14 mouse cellular contexts compared by ENCODE assay signal in genomic region chr10:109919515-109919914, GRCm38 (mm10).
DNase-seq lines count a peak whose midpoint lies in the region; ATAC-seq and TF ChIP-seq lines count a peak whose summit lies in the region.
"Had no signal": no experiment of that assay in that cellular context is flagged by ENCODE, and none has a peak within 500 bp of the region (broad histone marks: within the 10 kb centered on the region; RNA-seq: fewer than 3 reads in every experiment).

No protein-coding gene starts in this region.

- no peak overlapping the region for H3K4me2 ChIP-seq in liver, embryonic 11.5 days
- H3K4me2 ChIP-seq: heart, embryonic 15.5 days; stomach, embryonic 15.5 days had no signal

- no peaks in the 10 kb centered on the region for H3K36me3 ChIP-seq in liver, adult 2 months (ENCODE audit: control insufficient read depth, insufficient read depth, low read length)
- H3K36me3 ChIP-seq in liver, embryonic 11.5 days (ENCODE audit: control insufficient read depth, insufficient read depth, low read length) = no peaks in the 10 kb centered on the region
- no peaks in the 10 kb centered on the region for H3K36me3 ChIP-seq in E14TG2a.4 (ENCODE audit: insufficient read depth, low read length)
- H3K36me3 ChIP-seq: G1E; heart, embryonic 15.5 days; stomach, embryonic 15.5 days had no signal

- no peak for TF ChIP-seq POLR2A in liver, adult 2 months (IDR thresholded peaks at IDR 0.05; ENCODE audit: extremely low read depth, insufficient read depth, low read length)
- TF ChIP-seq POLR2A in brain, embryonic 14.5 days (IDR thresholded peaks at IDR 0.05; ENCODE audit: borderline replicate concordance, extremely low read depth, insufficient read depth, insufficient read length, poor library complexity, severe bottlenecking) = no peak

- TF ChIP-seq CTCF in gastrocnemius, adult 2 months (IDR thresholded peaks at IDR 0.05) = peak; percentile 23; the same call in 1 of the 2 replicates
- peak; percentile 11; the same call in 1 of the 2 replicates for TF ChIP-seq CTCF in liver, adult 2 months (IDR thresholded peaks at IDR 0.05; ENCODE audit: low read depth, low read length)
- peak; percentile 28 for TF ChIP-seq CTCF in E14TG2a.4 (conservative IDR thresholded peaks at IDR 0.05; ENCODE audit: low read length)
- peak; percentile 35; the same call in 1 of the 2 replicates for TF ChIP-seq CTCF in brain, embryonic 14.5 days (IDR thresholded peaks at IDR 0.05; ENCODE audit: borderline replicate concordance, extremely low read depth, insufficient read depth, insufficient read length)

- WGBS in liver, adult 2 months = 45% methylated on average over 1 of the region's 1 CpGs
- 45% methylated on average over 1 of the region's 1 CpGs for WGBS in liver, embryonic 11.5 days

- ATAC-seq in liver, embryonic 11.5 days (replicated peaks; ENCODE audit: low FRiP score) = no peak

- H3K27ac ChIP-seq in gastrocnemius, adult 2 months = no peak overlapping the region
- no peak overlapping the region for H3K27ac ChIP-seq in liver, adult 2 months (replicated peaks; ENCODE audit: insufficient read depth, low read depth, low read length)
- no peak overlapping the region for H3K27ac ChIP-seq in liver, embryonic 11.5 days (ENCODE audit: low read depth, low read length)
- H3K27ac ChIP-seq: heart, embryonic 15.5 days; stomach, embryonic 15.5 days had no signal

- DNase-seq in gastrocnemius, adult 2 months = no peak
- no peak for DNase-seq in gastrocnemius, postnatal 4 days (ENCODE audit: low spot score in 2 of 2)
- DNase-seq in liver, adult 2 months (ENCODE audit: extremely low read depth, low read depth, low spot score) = no peak
- DNase-seq in liver, embryonic 11.5 days (ENCODE audit: low spot score) = no peak
- DNase-seq in brain, embryonic 14.5 days (ENCODE audit: low read depth) = no peak
- DNase-seq in right cerebral cortex, adult 2 months (ENCODE audit: low spot score in 2 of 2) = no peak
- no peak for DNase-seq in right cerebral cortex, adult 18-20 months
- DNase-seq: gastrocnemius, postnatal 10 days; kidney, adult 9 months; lung, postnatal 10 days had no signal

- no peak overlapping the region for H3K4me3 ChIP-seq in gastrocnemius, adult 2 months
- H3K4me3 ChIP-seq in liver, adult 2 months (ENCODE audit: insufficient read depth, low read depth, low read length) = no peak overlapping the region
- no peak overlapping the region for H3K4me3 ChIP-seq in liver, embryonic 11.5 days (ENCODE audit: low read depth, low read length)
- no peak overlapping the region for H3K4me3 ChIP-seq in E14TG2a.4 (replicated peaks; ENCODE audit: low read length)
- H3K4me3 ChIP-seq: heart, embryonic 15.5 days; stomach, embryonic 15.5 days had no signal

- H3K79me2 ChIP-seq in liver, adult 2 months (ENCODE audit: control insufficient read depth, insufficient read depth, low read length) = no peaks in the 10 kb centered on the region

- H3K27me3 ChIP-seq in liver, adult 2 months (ENCODE audit: control insufficient read depth, insufficient read depth, low read length) = no peaks in the 10 kb centered on the region
- no peaks in the 10 kb centered on the region for H3K27me3 ChIP-seq in liver, embryonic 11.5 days (replicated peaks; ENCODE audit: control insufficient read depth, insufficient read depth, low read length)
- no peaks in the 10 kb centered on the region for H3K27me3 ChIP-seq in E14TG2a.4 (ENCODE audit: insufficient read depth, low read length)
- H3K27me3 ChIP-seq: heart, embryonic 15.5 days; stomach, embryonic 15.5 days had no signal

- H3K9ac ChIP-seq in liver, adult 2 months (ENCODE audit: low read depth, low read length) = no peak overlapping the region
- H3K9ac ChIP-seq in liver, embryonic 11.5 days (ENCODE audit: low read depth, low read length) = no peak overlapping the region
- H3K9ac ChIP-seq: heart, embryonic 15.5 days; stomach, embryonic 15.5 days had no signal

- no peaks in the 10 kb centered on the region for H3K9me3 ChIP-seq in liver, embryonic 11.5 days (ENCODE audit: control insufficient read depth, low read length)
- H3K9me3 ChIP-seq in E14TG2a.4 (ENCODE audit: low read length) = no peaks in the 10 kb centered on the region
- H3K9me3 ChIP-seq: heart, embryonic 15.5 days; stomach, embryonic 15.5 days had no signal

- intact Hi-C loops in gastrocnemius, adult 2 months (cut with DNase I) = no loop called here

- no peaks in the 10 kb centered on the region for H3K4me1 ChIP-seq in liver, adult 2 months (ENCODE audit: control insufficient read depth, insufficient read depth, low read length)
- no peaks in the 10 kb centered on the region for H3K4me1 ChIP-seq in liver, embryonic 11.5 days (replicated peaks; ENCODE audit: control insufficient read depth, insufficient read depth, low read length)
- H3K4me1 ChIP-seq in E14TG2a.4 (replicated peaks; ENCODE audit: low read depth, low read length) = no peaks in the 10 kb centered on the region
- H3K4me1 ChIP-seq: stomach, embryonic 15.5 days had no signal
